Mouse (Mus musculus): Measurements from ENCODE around the gene Nfic.

- no peak for TF ChIP-seq CTCF (IDR thresholded peaks at IDR 0.05; ENCODE audit: low read depth)
- no peak for TF ChIP-seq EP300 (IDR thresholded peaks at IDR 0.05; ENCODE audit: low read depth)
Measured at GRCm38 (mm10) chr10:81463531-81463930, 8.1 kb upstream of the Nfic start.
